Mouse (Mus musculus) ovary, adult 18-20 months (tissue): ENCODE data around the gene Lcn8.
"Not testable (repeated sequence)": the region's sequence is repeated elsewhere in the genome, so short reads cannot be mapped to it uniquely, and the experiment has no call there.

Experiments used
- DNase-seq: peaks from one replicate; pipeline ENCODE4 v3.0.0; 2022; ENCODE audit warnings: low spot score, mixed read lengths

Lcn8 gene

GRCm38 (mm10) chr2:25666516-25666915 is 13.6 kb downstream of the Lcn8 start:
- DNase-seq = no peak

DNA sequence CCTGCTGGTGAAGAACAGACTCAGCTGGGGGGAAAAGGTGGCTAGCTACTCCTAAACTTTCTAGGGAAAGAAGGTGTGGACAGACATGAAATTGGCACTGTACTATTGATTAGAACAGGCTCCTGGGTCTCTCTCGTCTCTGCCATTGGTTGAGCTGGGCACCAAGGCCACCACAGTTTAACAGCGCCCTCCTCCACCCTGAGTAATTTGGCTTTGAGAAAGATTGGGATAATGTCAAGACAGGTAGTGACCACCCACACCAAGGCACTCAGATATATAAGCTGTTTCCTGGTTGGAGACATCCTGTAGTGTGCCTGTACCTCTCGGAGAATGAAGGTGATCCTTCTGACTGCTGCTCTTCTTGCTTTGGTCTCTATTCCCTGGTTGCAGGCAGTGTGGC is 23.6 kb downstream of the Lcn8 start, which contains the start of gene Lcn6:
Lcn6 (plus strand) TSS at position 301 of the 400 bp plus-strand sequence.
- no peak for DNase-seq

DNA sequence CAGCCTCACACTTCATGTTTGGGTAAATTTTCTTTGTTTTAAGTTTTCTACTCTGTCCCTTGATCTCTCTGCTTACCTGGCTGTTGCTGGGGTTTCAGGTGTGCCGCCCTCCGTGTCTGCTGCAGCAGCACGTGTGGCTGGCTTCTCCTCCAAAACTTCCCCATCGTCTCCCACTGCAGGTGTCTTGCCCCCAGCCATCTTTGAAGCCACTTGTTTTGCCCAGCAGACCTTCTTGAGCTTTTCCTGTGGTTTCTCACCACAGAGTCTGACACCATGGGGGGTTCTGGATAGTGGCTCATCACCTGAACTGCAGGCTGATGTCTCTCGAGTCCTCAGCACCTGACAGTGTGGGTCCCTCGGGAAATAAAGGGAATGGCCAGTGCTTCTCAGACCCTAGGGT is 26.6 kb downstream of the Lcn8 start:
- no peak for DNase-seq

DNA sequence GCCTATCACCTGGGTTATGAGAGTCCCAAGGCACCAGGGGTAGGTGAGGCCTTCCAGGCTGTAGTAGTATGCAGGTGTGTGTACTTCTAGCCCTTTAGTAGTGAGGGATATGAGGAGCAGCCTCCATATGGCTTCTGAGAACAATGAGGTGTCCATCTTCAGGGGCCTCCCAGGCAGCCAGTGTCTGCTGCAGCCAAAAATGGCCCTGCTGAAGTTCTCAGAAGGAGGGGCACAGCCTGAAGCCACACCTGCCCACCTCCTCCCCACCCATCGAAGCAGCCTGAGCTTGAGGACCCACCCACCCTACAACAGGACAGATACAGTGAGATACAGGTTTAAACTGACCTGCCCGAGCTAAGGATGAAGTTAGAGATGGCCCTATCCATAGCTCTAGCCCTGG is 29.5 kb downstream of the Lcn8 start, which contains the start of gene Lcn10:
Lcn10 (plus strand) TSS at position 301 of the 400 bp plus-strand sequence.
- no peak for DNase-seq

DNA sequence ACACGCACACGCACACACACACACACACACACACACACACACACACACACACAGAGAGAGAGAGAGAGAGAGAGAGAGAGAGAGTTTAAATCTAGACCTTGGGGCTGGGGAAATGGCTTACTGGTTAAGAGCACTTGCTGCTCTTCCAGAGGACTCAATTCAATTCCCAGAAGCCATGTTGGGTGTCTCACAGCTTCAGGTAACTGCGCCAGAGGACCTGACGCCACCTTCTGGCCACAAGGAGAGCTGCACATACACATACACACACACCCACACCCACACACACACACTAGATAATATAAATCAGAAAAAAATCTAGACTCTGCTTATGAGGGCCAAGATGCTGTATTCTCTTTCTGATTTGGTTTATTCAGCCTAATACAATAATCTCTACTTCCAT is 34.0 kb downstream of the Lcn8 start:
- DNase-seq = no peak

GRCm38 (mm10) chr2:25694605-25695004 is 41.7 kb downstream of the Lcn8 start:
- DNase-seq = peak; percentile 32

GRCm38 (mm10) chr2:25696951-25697350 is 44.0 kb downstream of the Lcn8 start:
- DNase-seq = no peak

- DNase-seq = no peak
These were observed 45.8 kb downstream of the Lcn8 start for GRCm38 (mm10) chr2:25698696-25699095.

GRCm38 (mm10) chr2:25699743-25700142 is 46.8 kb downstream of the Lcn8 start, which contains the start of gene Obp2a:
Gene Obp2a (plus strand): TSS chr2:25700043.
- not testable (repeated sequence) for DNase-seq

DNA sequence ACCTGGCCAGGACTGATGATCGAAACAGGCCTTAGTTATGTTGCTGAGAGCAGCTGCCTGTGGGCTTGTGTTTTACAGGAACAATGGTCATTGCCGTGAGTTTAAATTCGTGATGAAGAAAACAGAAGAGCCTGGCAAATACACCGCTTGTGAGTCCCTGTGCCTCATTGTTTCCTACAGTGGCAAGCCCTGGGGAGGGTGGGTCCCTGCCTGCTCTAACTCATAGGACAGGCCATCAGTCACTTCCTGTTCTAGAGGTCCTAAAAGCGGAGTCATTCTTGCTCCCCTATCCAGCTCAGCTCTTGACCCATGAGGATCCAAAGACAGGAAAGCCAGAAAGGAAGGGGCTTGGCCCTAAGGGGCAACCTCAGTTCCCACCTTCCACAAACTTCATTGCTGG is 48.1 kb downstream of the Lcn8 start:
- no peak for DNase-seq

DNA sequence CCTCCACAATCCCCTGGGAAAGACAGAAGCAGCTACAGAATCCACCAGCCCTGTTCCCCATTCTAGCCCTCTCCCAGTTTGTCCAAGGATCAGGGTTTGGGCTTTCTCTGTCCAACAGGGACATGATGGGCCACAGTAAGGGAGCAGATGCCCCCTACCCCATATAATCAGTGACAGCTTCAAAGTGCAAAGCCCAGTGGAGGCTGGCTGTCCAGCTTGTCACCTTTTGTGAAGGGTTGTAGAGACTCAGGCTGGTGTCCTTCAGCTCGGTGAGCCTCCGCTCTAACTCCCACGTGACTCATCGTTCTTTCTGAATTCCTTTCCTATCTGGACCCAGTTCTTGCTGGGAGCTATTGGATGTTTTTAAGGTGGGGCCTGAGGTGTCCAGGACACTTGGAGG is 50.8 kb downstream of the Lcn8 start:
- DNase-seq = no peak
